Mouse (Mus musculus) C2C12 (cell line): Measurements from ENCODE around the gene Lars2. TPM values are rescaled to one million over a fixed set of nuclear protein-coding genes. Genes with fewer than 3 reads are reported as not detected.
"Not testable (repeated sequence)": the region's sequence is repeated elsewhere in the genome, so short reads cannot be mapped to it uniquely, and the experiment has no call there.

ENCODE experiments used
- H3K27me3 ChIP-seq: one replicate; pipeline ENCODE4 v1.6.1; 2011; ENCODE audit not compliant: control insufficient read depth, insufficient read depth, insufficient read length
- H3K36me3 ChIP-seq: one replicate; pipeline ENCODE4 v1.6.1; 2011; ENCODE audit not compliant: control insufficient read depth, insufficient read depth
- H3K4me3 ChIP-seq: one replicate; pipeline ENCODE4 v1.5.1; 2011; ENCODE audit warnings: mild to moderate bottlenecking, control low read depth; ENCODE audit not compliant: poor library complexity, insufficient read depth, severe bottlenecking
- H3K79me2 ChIP-seq: one replicate; pipeline ENCODE4 v1.6.1; 2011; ENCODE audit not compliant: control insufficient read depth, insufficient read depth
- H3K79me3 ChIP-seq: one replicate; pipeline ENCODE4 v1.6.1; 2011; ENCODE audit warnings: low read depth, control low read depth
- H3ac ChIP-seq: one replicate; pipeline ENCODE3; 2011; ENCODE audit warnings: low read depth; ENCODE audit not compliant: control insufficient read depth, insufficient read length
- CEBPB ChIP-seq: IDR thresholded peaks from one replicate; pipeline ENCODE4 v1.6.1; 2011; ENCODE audit warnings: low read depth, mild to moderate bottlenecking, control low read depth, moderate library complexity
- CTCF ChIP-seq: IDR thresholded peaks from one replicate; pipeline ENCODE4 v1.5.1; 2011; ENCODE audit not compliant: control insufficient read depth, insufficient read depth, insufficient read length
- FOSL1 ChIP-seq: IDR thresholded peaks from one replicate; pipeline ENCODE4 v1.8.0; 2011; ENCODE audit warnings: mild to moderate bottlenecking, low read length; ENCODE audit not compliant: poor library complexity, insufficient read depth, severe bottlenecking
- MAX ChIP-seq: IDR thresholded peaks from one replicate; pipeline ENCODE4 v1.6.1; 2011; ENCODE audit warnings: mild to moderate bottlenecking, control low read depth
- MYOD1 ChIP-seq: IDR thresholded peaks from one replicate; pipeline ENCODE4 v1.6.1; 2011; ENCODE audit warnings: low read depth; ENCODE audit not compliant: control insufficient read depth, insufficient read length
- MYOG ChIP-seq: IDR thresholded peaks from one replicate; pipeline ENCODE4 v1.6.1; 2011; ENCODE audit not compliant: control insufficient read depth, insufficient read length; ENCODE audit errors: extremely low read depth
- USF1 ChIP-seq: IDR thresholded peaks from one replicate; pipeline ENCODE4 v1.6.1; 2011; ENCODE audit warnings: low read depth, mild to moderate bottlenecking, control low read depth, moderate library complexity
- polyA plus RNA-seq: library from polyadenylated mRNA; unstranded; fragments of >200 nt; fragmentation: generic; extraction: Trizol; gene quantifications from one replicate; pipeline ENCODE4 v1.2.1, GENCODE M21; 2012; ENCODE audit warnings: missing spikeins

Lars2 gene
- polyA plus RNA-seq, 1 experiment, result 480 TPM

GRCm38 (mm10) chr9:123335044-123335670 is 31.6 kb upstream of the Lars2 start:
- H3K79me3 ChIP-seq, result no peaks in the 10 kb centered on the region

DNA sequence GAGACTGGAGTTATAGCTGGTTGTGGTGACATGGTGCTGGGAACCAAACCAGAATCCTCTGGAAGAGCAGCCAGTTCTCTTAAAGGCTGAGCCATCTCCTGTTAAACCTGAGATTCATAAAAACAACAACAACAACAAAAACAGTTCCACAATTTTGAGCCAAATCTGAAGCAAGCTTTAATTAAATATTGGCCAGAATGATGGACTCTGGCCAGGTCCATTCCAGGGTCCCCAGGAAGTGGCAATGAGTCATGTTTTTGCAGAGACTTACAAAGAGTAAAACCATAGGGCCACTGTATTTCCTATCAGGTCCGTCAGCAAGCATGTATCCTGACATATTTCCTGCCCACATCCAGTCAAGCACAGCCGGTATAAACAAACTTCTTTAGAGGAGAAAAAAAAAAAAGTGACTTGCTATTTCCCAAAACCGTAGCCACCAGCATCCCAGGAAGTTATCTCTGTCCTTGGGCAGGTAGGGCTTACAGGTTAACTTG is 27.0 kb upstream of the Lars2 start:
- no peak for TF ChIP-seq MYOG
- TF ChIP-seq CTCF, result no peak
- no peak for TF ChIP-seq CEBPB
- no peak for TF ChIP-seq MYOD1
- no peak for TF ChIP-seq MAX
- TF ChIP-seq FOSL1, result no peak
- TF ChIP-seq USF1, result no peak
- no peaks in the 10 kb centered on the region for H3K79me3 ChIP-seq
- H3K27me3 ChIP-seq, result no peaks in the 10 kb centered on the region
- no peaks in the 10 kb centered on the region for H3K36me3 ChIP-seq
- no peak overlapping the region for H3K4me3 ChIP-seq
- no peak overlapping the region for H3ac ChIP-seq
- H3K79me2 ChIP-seq, result no peaks in the 10 kb centered on the region

More at GRCm38 (mm10) chr9:123335044-123335670, 31.6 kb upstream of the Lars2 start:
- H3K27me3 ChIP-seq, result no peaks in the 10 kb centered on the region
- H3K4me3 ChIP-seq, result no peak overlapping the region
- no peak overlapping the region for H3ac ChIP-seq
- H3K36me3 ChIP-seq, result no peaks in the 10 kb centered on the region
- TF ChIP-seq USF1, result no peak
- TF ChIP-seq CTCF, result no peak
- no peak for TF ChIP-seq MAX
- TF ChIP-seq MYOD1, result no peak
- no peak for TF ChIP-seq FOSL1
- no peak for TF ChIP-seq CEBPB
- H3K79me2 ChIP-seq, result no peaks in the 10 kb centered on the region

DNA sequence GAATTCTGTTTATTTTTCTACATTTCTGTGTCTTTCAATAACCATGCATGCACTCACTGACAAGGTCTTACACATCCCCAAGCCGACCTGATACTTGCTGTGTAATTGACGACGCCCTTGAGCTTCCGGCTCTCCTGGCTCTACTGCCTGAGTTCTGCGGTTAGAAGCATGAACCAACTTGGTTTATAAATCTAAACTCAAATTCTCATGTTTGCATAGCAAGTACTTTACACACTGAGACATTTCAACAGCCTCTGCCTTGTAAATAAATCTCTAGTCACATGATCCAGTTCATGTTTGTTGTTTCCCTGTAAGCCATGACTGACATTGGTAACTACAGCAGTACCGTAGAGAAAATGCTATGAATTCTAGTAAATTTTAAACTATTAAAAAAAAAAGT is 25.5 kb upstream of the Lars2 start:
- Histone ChIP-seq H3K27me3 (no peaks in the 10 kb centered on the region), H3ac (no peak overlapping the region), H3K36me3 (no peaks in the 10 kb centered on the region), H3K79me3 (no peaks in the 10 kb centered on the region), H3K4me3 (no peak overlapping the region), H3K79me2 (no peaks in the 10 kb centered on the region)
- TF ChIP-seq MYOD1, result no peak
- no peak for TF ChIP-seq MAX
- no peak for TF ChIP-seq FOSL1
- no peak for TF ChIP-seq CEBPB
- no peak for TF ChIP-seq CTCF
- TF ChIP-seq USF1, result no peak
- TF ChIP-seq MYOG, result no peak

DNA sequence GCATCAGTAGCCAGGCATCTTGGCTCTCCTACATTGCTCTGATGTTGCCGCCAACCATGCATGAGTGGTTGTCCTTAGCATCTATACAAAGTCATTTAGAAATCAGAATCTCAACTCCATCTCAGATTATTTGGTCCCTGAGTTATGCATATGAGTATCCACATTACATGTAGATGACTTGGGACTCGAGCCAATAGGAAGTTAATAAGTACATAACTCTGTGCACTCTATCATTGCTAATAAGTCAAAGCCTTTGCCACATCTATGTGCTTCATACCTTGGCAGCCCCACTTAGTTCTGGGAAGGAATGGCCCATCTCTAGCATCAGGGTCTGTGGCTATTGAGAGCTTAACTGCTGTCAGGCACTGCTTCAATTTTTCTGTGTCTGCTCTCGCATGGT is 23.7 kb upstream of the Lars2 start:
- no peak for TF ChIP-seq CTCF
- no peak for TF ChIP-seq MYOG
- no peak for TF ChIP-seq FOSL1
- no peak for TF ChIP-seq MYOD1
- no peak for TF ChIP-seq CEBPB
- TF ChIP-seq MAX, result no peak
- no peak for TF ChIP-seq USF1
- no peaks in the 10 kb centered on the region for H3K79me2 ChIP-seq
- H3K27me3 ChIP-seq, result no peaks in the 10 kb centered on the region
- H3K4me3 ChIP-seq, result no peak overlapping the region
- no peak overlapping the region for H3ac ChIP-seq
- no peaks in the 10 kb centered on the region for H3K36me3 ChIP-seq
- H3K79me3 ChIP-seq, result no peaks in the 10 kb centered on the region

GRCm38 (mm10) chr9:123349286-123349685 is 17.4 kb upstream of the Lars2 start:
- not testable (repeated sequence) for H3ac ChIP-seq, H3K79me2 ChIP-seq, H3K79me3 ChIP-seq, H3K36me3 ChIP-seq, H3K4me3 ChIP-seq, H3K27me3 ChIP-seq

GRCm38 (mm10) chr9:123359981-123360380 is 6.7 kb upstream of the Lars2 start:
- no peaks in the 10 kb centered on the region for H3K79me3 ChIP-seq
- no peak overlapping the region for H3K4me3 ChIP-seq
- no peaks in the 10 kb centered on the region for H3K79me2 ChIP-seq
- H3K27me3 ChIP-seq, result peaks cover 7% of the 10 kb centered on the region
- H3ac ChIP-seq, result no peak overlapping the region
- no peak for TF ChIP-seq MYOD1
- TF ChIP-seq USF1, result no peak
- no peak for TF ChIP-seq CEBPB
- no peak for TF ChIP-seq MAX
- TF ChIP-seq FOSL1, result no peak
- TF ChIP-seq CTCF, result no peak
- TF ChIP-seq MYOG, result no peak
- no peaks in the 10 kb centered on the region for H3K36me3 ChIP-seq
